Mouse (Mus musculus) stomach, postnatal 0 days (tissue): ENCODE measurements at regions not wholly inside any gene's neighbourhood (a gene's known extent, or its start where the extent isn't known, plus 50 kb on each side); places are given as distances from the start of the nearest gene placed in this dataset.

ENCODE experiments used
- CTCF ChIP-seq: IDR thresholded peaks from 2 replicates; pipeline ENCODE4 v1.5.1; 2016; ENCODE audit warnings: antibody characterized with exemption, low read depth, mild to moderate bottlenecking, moderate library complexity
- EP300 ChIP-seq: optimal IDR thresholded peaks from 2 replicates; pipeline ENCODE3; 2016; ENCODE audit warnings: antibody characterized with exemption

DNA sequence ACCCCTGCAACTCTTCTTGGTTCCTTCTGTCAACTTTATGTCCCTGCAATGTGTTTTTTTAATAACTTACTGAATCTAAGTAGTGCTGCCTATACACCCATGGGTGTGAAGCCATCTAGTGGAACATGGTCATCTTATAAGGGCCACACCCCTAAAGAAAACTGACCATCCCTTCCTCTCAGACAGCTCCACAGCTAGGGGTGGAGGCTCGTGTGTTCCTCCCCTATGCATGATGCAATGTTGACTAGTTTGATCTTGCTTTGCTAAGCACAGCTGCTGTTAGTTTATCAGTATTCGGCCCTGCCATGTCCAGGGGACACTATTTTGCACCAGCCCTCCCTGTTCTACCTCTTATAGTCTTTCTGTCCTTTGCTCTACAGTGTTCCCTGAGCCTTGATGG, 142.9 kb upstream of the Teddm2 start:
- no peak for TF ChIP-seq CTCF
- TF ChIP-seq EP300: no peak
